Comparison of ENCODE assay signal across 9 mouse cellular contexts in genomic region chr11:3474480-3475115, GRCm38 (mm10). TPM values are rescaled to one million over a fixed set of nuclear protein-coding genes. Genes with fewer than 3 reads are reported as not detected.
DNase-seq lines count a peak whose midpoint lies in the region; ATAC-seq lines count a peak whose summit lies in the region.
"Had no signal": no experiment of that assay in that cellular context is flagged by ENCODE, and none has a peak within 500 bp of the region (broad histone marks: within the 10 kb centered on the region; RNA-seq: fewer than 3 reads in every experiment).

No protein-coding gene starts in this region.

- 48% methylated on average over 7 of the region's 7 CpGs for WGBS in liver, embryonic 12.5 days (ENCODE audit: insufficient replicate concordance)

- intact Hi-C loops in left cerebral cortex, postnatal 25 days (cut with DNase I) = no loop called here

- DNase-seq in adrenal gland, adult (ENCODE audit: inconsistent age in 2 of 2, low spot score in 1 of 2) = peak; percentile 25 to 70
- DNase-seq in adrenal gland, adult 8-10 months = no peak
- peak; percentile 19 for DNase-seq in liver
- DNase-seq in adrenal gland, postnatal 25 days = peak; percentile 38
- peak; percentile 29 for DNase-seq in lung, postnatal 36 days
- no peak for DNase-seq in T-cell, adult 2 months (ENCODE audit: low spot score)
- no peak for DNase-seq in left cerebral cortex, postnatal 25 days (ENCODE audit: low spot score in 2 of 2)

- no peaks in the 10 kb centered on the region for H3K9me3 ChIP-seq in liver, embryonic 12.5 days (replicated peaks)
- H3K9me3 ChIP-seq: intestine, embryonic 15.5 days had no signal

- H3K36me3 ChIP-seq in liver, embryonic 12.5 days = no peaks in the 10 kb centered on the region
- H3K36me3 ChIP-seq: intestine, embryonic 15.5 days had no signal

- ATAC-seq in liver, embryonic 12.5 days = no peak

- no peak overlapping the region for H3K27ac ChIP-seq in liver, embryonic 12.5 days
- H3K27ac ChIP-seq: intestine, embryonic 15.5 days had no signal

- no peaks in the 10 kb centered on the region for H3K27me3 ChIP-seq in liver, embryonic 12.5 days (replicated peaks)
- H3K27me3 ChIP-seq: intestine, embryonic 15.5 days had no signal

- H3K9ac ChIP-seq in liver, embryonic 12.5 days = no peak overlapping the region
- H3K9ac ChIP-seq: intestine, embryonic 15.5 days had no signal

- no peaks in the 10 kb centered on the region for H3K4me1 ChIP-seq in liver, embryonic 12.5 days
- H3K4me1 ChIP-seq: intestine, embryonic 15.5 days had no signal

- no peak overlapping the region for H3K4me2 ChIP-seq in liver, embryonic 12.5 days
- H3K4me2 ChIP-seq: intestine, embryonic 15.5 days had no signal

- H3K4me3 ChIP-seq in liver, embryonic 12.5 days = no peak overlapping the region
- H3K4me3 ChIP-seq: intestine, embryonic 15.5 days had no signal

RNA-seq across cellular contexts. Expression of gene Pla2g3, which starts 13.5 kb away (rescaled TPM):
- total RNA-seq in adrenal gland, adult 8-10 months (2022) = under 1 TPM; 0.17 to 0.59 (median 0.43) TPM
- 0.06 and 0.24 TPM in 2 replicates for polyA plus RNA-seq in liver, embryonic 12.5 days (2016; fragmentation: Nextera tagmentation; extraction: Ambion mirVana)
- 0.18 and 0.33 TPM in 2 replicates for total RNA-seq in adrenal gland, postnatal 25 days (2021)
- total RNA-seq in left cerebral cortex, postnatal 25 days (2021) = 1 to 10 TPM; 2.6 to 3.2 TPM

RNA-seq across cellular contexts. Expression of gene Rnf185, which starts 22.4 kb away (rescaled TPM):
- 10 to 100 TPM; 34.8 to 45.3 (median 38.5) TPM for total RNA-seq in adrenal gland, adult 8-10 months (2022)
- 9.4 and 9.6 TPM in 2 replicates for polyA plus RNA-seq in liver, embryonic 12.5 days (2016; fragmentation: Nextera tagmentation; extraction: Ambion mirVana)
- total RNA-seq in adrenal gland, postnatal 25 days (2021) = 34.3 and 45.8 TPM in 2 replicates
- total RNA-seq in left cerebral cortex, postnatal 25 days (2021) = 10 to 100 TPM; 27.5 to 29.2 TPM

RNA-seq across cellular contexts. Expression of gene Inpp5j, which starts 30.0 kb away (rescaled TPM):
- total RNA-seq in adrenal gland, adult 8-10 months (2022) = 1 to 10 TPM in 1 of 4 experiments, under 1 TPM in 3; 0.55 to 1.0 (median 0.75) TPM
- 0.17 and 0.36 TPM in 2 replicates for polyA plus RNA-seq in liver, embryonic 12.5 days (2016; fragmentation: Nextera tagmentation; extraction: Ambion mirVana)
- 0.90 and 1.3 TPM in 2 replicates for total RNA-seq in adrenal gland, postnatal 25 days (2021)
- total RNA-seq in left cerebral cortex, postnatal 25 days (2021) = 10 to 100 TPM; 49.0 to 55.5 TPM

RNA-seq across cellular contexts. Expression of gene Selenom, which starts 39.9 kb away (rescaled TPM):
- total RNA-seq in adrenal gland, adult 8-10 months (2022) = 10 to 100 TPM; 39.2 to 61.9 (median 57.1) TPM
- polyA plus RNA-seq in liver, embryonic 12.5 days (2016; fragmentation: Nextera tagmentation; extraction: Ambion mirVana) = 18.4 and 19.6 TPM in 2 replicates
- 16.5 and 32.2 TPM in 2 replicates for total RNA-seq in adrenal gland, postnatal 25 days (2021)
- total RNA-seq in left cerebral cortex, postnatal 25 days (2021) = 100 to 1,000 TPM; 142 to 145 TPM

Comparison
In these comparisons a context has a peak if more than half of its experiments do, and no peak if none do; other contexts are left out.
1. DNase-seq: peak in adrenal gland, adult (2 of 2), liver (single experiment), adrenal gland, postnatal 25 days (single experiment) and lung, postnatal 36 days (single experiment); none in adrenal gland, adult 8-10 months (single experiment), T-cell, adult 2 months (single experiment) and left cerebral cortex, postnatal 25 days (0 of 2).
2. RNA of gene Inpp5j, which starts 30.0 kb away (total RNA-seq): 49.0 to 55.5 TPM in left cerebral cortex, postnatal 25 days; 0.90 to 1.3 TPM in adrenal gland, postnatal 25 days and 0.55 to 1.0 TPM in adrenal gland, adult 8-10 months; every median in the first group is over 10 times any median in the second.